Mouse (Mus musculus) hindbrain, postnatal 0 days (tissue): ENCODE results near the gene Cmtm5. TPM values are rescaled to one million over a fixed set of nuclear protein-coding genes. Genes with fewer than 3 reads are reported as not detected.

ENCODE experiments used
- ATAC-seq: fragments of 200-750 bp; cut with Nextera tagmentation; 2 replicates; pipeline ENCODE4 v1.8.0; 2017; ENCODE audit warnings: mild to moderate bottlenecking, moderate TSS enrichment, moderate library complexity
- DNase-seq: peaks from one replicate; pipeline ENCODE4 v3.0.0-alpha.2; 2015; ENCODE audit warnings: low spot score
- H3K27ac ChIP-seq: fragments of 300-500 bp; sonication (generic); 2 replicates; pipeline ENCODE4 v1.5.1; 2014; ENCODE audit warnings: mild to moderate bottlenecking
- H3K27me3 ChIP-seq: fragments of 300-500 bp; sonication (generic); 2 replicates; pipeline ENCODE4 v1.6.1; 2014; ENCODE audit warnings: low read length, mixed read lengths; ENCODE audit not compliant: insufficient read depth
- H3K36me3 ChIP-seq: fragments of 300-500 bp; sonication (generic); 2 replicates; pipeline ENCODE4 v1.6.1; 2014; ENCODE audit warnings: low read length, mixed read lengths; ENCODE audit not compliant: insufficient read depth
- H3K4me1 ChIP-seq: fragments of 300-500 bp; sonication (generic); 2 replicates; pipeline ENCODE4 v1.6.1; 2014; ENCODE audit warnings: antibody characterized with exemption, low read length, mixed read lengths; ENCODE audit not compliant: insufficient read depth
- H3K4me2 ChIP-seq: fragments of 300-500 bp; sonication (generic); 2 replicates; pipeline ENCODE4 v1.6.1; 2014; ENCODE audit warnings: low read depth, mild to moderate bottlenecking, low read length, moderate library complexity, mixed read lengths
- H3K4me3 ChIP-seq: fragments of 300-500 bp; sonication (generic); 2 replicates; pipeline ENCODE4 v1.5.1; 2014; ENCODE audit warnings: low read length
- H3K9ac ChIP-seq: fragments of 300-500 bp; sonication (generic); replicated peaks from 2 replicates; pipeline ENCODE4 v1.6.1; 2014; ENCODE audit warnings: mild to moderate bottlenecking, low read length, moderate library complexity, mixed read lengths
- H3K9me3 ChIP-seq: fragments of 300-500 bp; sonication (generic); 2 replicates; pipeline ENCODE4 v1.6.1; 2016; ENCODE audit warnings: low read length, mixed read lengths
- CTCF ChIP-seq: IDR thresholded peaks from 2 replicates; pipeline ENCODE4 v1.5.1; 2016; ENCODE audit warnings: antibody characterized with exemption, control low read depth, low read depth
- WGBS: fragments of 180-500 bp; shearing (Covaris S2); extraction: QIAGEN DNeasy Blood & Tissue Kit; methylation state at CpG from one replicate; pipeline ENCODE4 v1.1.7; 2014; 5-methylcytosine and 5-hydroxymethylcytosine counted together
- polyA plus RNA-seq: library from polyadenylated mRNA; unstranded; fragments of >200 nt; fragmentation: Nextera tagmentation; extraction: Ambion mirVana; gene quantifications from 2 replicates; pipeline ENCODE4 v1.2.1, GENCODE M21; 2015
- total RNA-seq: library from RNA; depleted of rRNA; stranded (reverse); fragments of >200 nt; gene quantifications from 2 replicates; pipeline ENCODE4 v1.2.3, GENCODE M21; 2014

Gene Cmtm5
- total and polyA plus RNA-seq, 2 experiments from 2014 or later, result 44.8 to 74.1 TPM

GRCm38 (mm10) chr14:54903641-54904040 lies 32.4 kb upstream of the Cmtm5 start:
- Histone ChIP-seq H3K4me2 (no peak overlapping the region), H3K9me3 (no peaks in the 10 kb centered on the region), H3K4me1 (no peaks in the 10 kb centered on the region), H3K9ac (no peak overlapping the region), H3K27ac (no peak overlapping the region), H3K4me3 (no peak overlapping the region), H3K36me3 (peaks cover 36% of the 10 kb centered on the region), H3K27me3 (no peaks in the 10 kb centered on the region)
- no peak for DNase-seq
- 90% methylated on average over 4 of the region's 4 CpGs for WGBS
- no peak for TF ChIP-seq CTCF
- no peak for ATAC-seq

GRCm38 (mm10) chr14:54908682-54909081 lies 27.4 kb upstream of the Cmtm5 start:
- Histone ChIP-seq H3K27me3 (no peaks in the 10 kb centered on the region), H3K4me2 (no peak overlapping the region), H3K4me3 (no peak overlapping the region), H3K9me3 (no peaks in the 10 kb centered on the region), H3K36me3 (peaks cover 40% of the 10 kb centered on the region), H3K4me1 (peaks cover 16% of the 10 kb centered on the region; the same call in 1 of the 2 replicates), H3K9ac (no peak overlapping the region), H3K27ac (no peak overlapping the region)
- DNase-seq (no peak), ATAC-seq (no peak)
- 84% methylated on average over 7 of the region's 7 CpGs for WGBS
- no peak for TF ChIP-seq CTCF

GRCm38 (mm10) chr14:54912109-54912850 lies 23.8 kb upstream of the Cmtm5 start:
- peak overlapping the region; percentile 96 for H3K27ac ChIP-seq
- peaks cover 17% of the 10 kb centered on the region; the same call in 1 of the 2 replicates for H3K4me1 ChIP-seq
- H3K9me3 ChIP-seq, result no peaks in the 10 kb centered on the region
- 3% methylated on average over 57 of the region's 69 CpGs for WGBS
- ATAC-seq (peak; percentile 74), DNase-seq (peak; percentile 69)
- peak overlapping the region; percentile 93 for H3K4me2 ChIP-seq
- peak overlapping the region; percentile 97 for H3K4me3 ChIP-seq
- TF ChIP-seq CTCF, result no peak
- H3K9ac ChIP-seq, result peak overlapping the region; percentile 99
- H3K36me3 ChIP-seq, result peaks cover 20% of the 10 kb centered on the region
- H3K27me3 ChIP-seq, result no peaks in the 10 kb centered on the region

- peak within 1 kb of the TSS; percentile 97 for H3K4me3 ChIP-seq
- H3K4me1 ChIP-seq, result peaks cover 17% of the 10 kb centered on the region; the same call in 1 of the 2 replicates
- peak within 1 kb of the TSS; percentile 96 for H3K27ac ChIP-seq
- ATAC-seq (peak; percentile 95), DNase-seq (peak; percentile 92)
- H3K9me3 ChIP-seq, result no peaks in the 10 kb centered on the region
- H3K36me3 ChIP-seq, result peaks cover 15% of the 10 kb centered on the region; the same call in 1 of the 2 replicates
- peak within 1 kb of the TSS; percentile 99 for H3K9ac ChIP-seq
- 2% methylated on average over 27 of the region's 28 CpGs for WGBS
- H3K4me2 ChIP-seq, result peak within 1 kb of the TSS; percentile 93
- H3K27me3 ChIP-seq, result no peaks in the 10 kb centered on the region
- peak; percentile 37; the same call in 1 of the 2 replicates for TF ChIP-seq CTCF
These were observed 23.2 kb upstream of the Cmtm5 start, which contains the start of gene Slc22a17 for GRCm38 (mm10) chr14:54912886-54913285. Gene Slc22a17, minus strand, starts transcription at chr14:54913132.

- H3K4me2 ChIP-seq, result peak overlapping the region; percentile 93
- peaks cover 17% of the 10 kb centered on the region; the same call in 1 of the 2 replicates for H3K4me1 ChIP-seq
- WGBS, result 12% methylated on average over 10 of the region's 10 CpGs
- H3K4me3 ChIP-seq, result peak overlapping the region; percentile 97
- H3K27ac ChIP-seq, result peak overlapping the region; percentile 96
- DNase-seq (peak; percentile 21), ATAC-seq (no peak)
- peaks cover 11% of the 10 kb centered on the region; the same call in 1 of the 2 replicates for H3K36me3 ChIP-seq
- no peaks in the 10 kb centered on the region for H3K27me3 ChIP-seq
- TF ChIP-seq CTCF, result no peak
- peak overlapping the region; percentile 99 for H3K9ac ChIP-seq
- no peaks in the 10 kb centered on the region for H3K9me3 ChIP-seq
These were observed 22.7 kb upstream of the Cmtm5 start for GRCm38 (mm10) chr14:54913343-54913742.

- ATAC-seq (no peak), DNase-seq (no peak)
- no peaks in the 10 kb centered on the region for H3K27me3 ChIP-seq
- H3K9me3 ChIP-seq, result no peaks in the 10 kb centered on the region
- 91% methylated on average over 16 of the region's 16 CpGs for WGBS
- no peaks in the 10 kb centered on the region for H3K4me1 ChIP-seq
- no peak overlapping the region for H3K27ac ChIP-seq
- no peak overlapping the region for H3K9ac ChIP-seq
- TF ChIP-seq CTCF, result no peak
- no peak overlapping the region for H3K4me2 ChIP-seq
- no peak overlapping the region for H3K4me3 ChIP-seq
- peaks cover 4% of the 10 kb centered on the region; the same call in 1 of the 2 replicates for H3K36me3 ChIP-seq
These were observed 15.9 kb upstream of the Cmtm5 start for GRCm38 (mm10) chr14:54920076-54920685.
